Mouse (Mus musculus): Measurements from ENCODE around the gene Fau.

Gene Fau

GRCm38 (mm10) chr19:6076564-6077393, 19.1 kb downstream of the Fau start, which contains the start of gene Vps51:
Gene Vps51 (minus strand): TSS chr19:6077231.
- DNase-seq: peak; percentile 86

GRCm38 (mm10) chr19:6079983-6080480, 22.4 kb downstream of the Fau start, which contains the start of gene Tmem262:
Gene Tmem262 (plus strand): TSS chr19:6080033.
- DNase-seq: no peak

GRCm38 (mm10) chr19:6082156-6082555, 24.5 kb downstream of the Fau start, which contains the start of gene Gm28374:
Gene Gm28374 (minus strand): TSS chr19:6082256.
- no peak for DNase-seq

GRCm38 (mm10) chr19:6084478-6085248, 27.0 kb downstream of the Fau start, which contains the start of the genes Zfpl1 and Cdca5:
Gene Zfpl1 (minus strand): TSS chr19:6084956.
Gene Cdca5 (plus strand): TSS chr19:6084983.
- peak; percentile 96 for DNase-seq

- DNase-seq: peak; percentile 73
These were observed 27.8 kb downstream of the Fau start for GRCm38 (mm10) chr19:6085417-6085879.

- DNase-seq: no peak
These were observed 31.2 kb downstream of the Fau start for GRCm38 (mm10) chr19:6088841-6089240.

- DNase-seq: no peak
These were observed 36.5 kb downstream of the Fau start, which contains the start of gene AC131692.1 for GRCm38 (mm10) chr19:6094119-6094518. Gene AC131692.1 (plus strand): TSS chr19:6094419.

- no peak for DNase-seq
These were observed 40.2 kb downstream of the Fau start for GRCm38 (mm10) chr19:6097847-6098246.

GRCm38 (mm10) chr19:6101186-6101585, 43.5 kb downstream of the Fau start:
- DNase-seq: no peak

- DNase-seq: no peak
These were observed 44.7 kb downstream of the Fau start for GRCm38 (mm10) chr19:6102169-6102853.

GRCm38 (mm10) chr19:6104476-6104875, 46.8 kb downstream of the Fau start:
- no peak for DNase-seq

- DNase-seq: no peak
These were observed 47.9 kb downstream of the Fau start, which contains the start of gene Naaladl1 for GRCm38 (mm10) chr19:6105586-6105985. Gene Naaladl1 (plus strand): TSS chr19:6105782.
